Mouse (Mus musculus): ENCODE data around the gene Palld. TPM values are rescaled to one million over a fixed set of nuclear protein-coding genes. Genes with fewer than 3 reads are reported as not detected.

Gene Palld
- total and polyA plus RNA-seq, 2 experiments from 2014 or later, result 10.7 to 11.0 TPM

GRCm38 (mm10) chr8:61901028-61901717, 1.3 kb downstream of the Palld start:
- WGBS, result 31% methylated on average over 6 of the region's 6 CpGs
- H3K9me3 ChIP-seq (ENCODE audit: low read length), result no peaks in the 10 kb centered on the region
- no peak for ATAC-seq
- no peak for DNase-seq
- H3K36me3 ChIP-seq (ENCODE audit: insufficient read depth), result no peaks in the 10 kb centered on the region
- TF ChIP-seq CTCF (IDR thresholded peaks at IDR 0.05; ENCODE audit: low read depth), result no peak
- H3K4me1 ChIP-seq (ENCODE audit: insufficient read depth), result no peaks in the 10 kb centered on the region
- no peaks in the 10 kb centered on the region for H3K27me3 ChIP-seq (ENCODE audit: insufficient read depth, low read length)
- no peak overlapping the region for H3K4me2 ChIP-seq (ENCODE audit: low read depth)
- H3K9ac ChIP-seq, result no peak overlapping the region
- no peak overlapping the region for H3K27ac ChIP-seq (ENCODE audit: low read depth, low read length)
- no peak overlapping the region for H3K4me3 ChIP-seq (ENCODE audit: low read depth, low read length)

- Histone ChIP-seq H3K27ac (ENCODE audit: low read depth, low read length) (no peak overlapping the region), H3K27me3 (ENCODE audit: insufficient read depth, low read length) (no peaks in the 10 kb centered on the region), H3K4me3 (ENCODE audit: low read depth, low read length) (no peak overlapping the region), H3K4me1 (ENCODE audit: insufficient read depth) (no peaks in the 10 kb centered on the region), H3K9me3 (ENCODE audit: low read length) (no peaks in the 10 kb centered on the region), H3K36me3 (ENCODE audit: insufficient read depth) (no peaks in the 10 kb centered on the region), H3K4me2 (ENCODE audit: low read depth) (no peak overlapping the region), H3K9ac (no peak overlapping the region)
- 75% methylated on average over 1 of the region's 1 CpGs for WGBS
- no peak for DNase-seq
- ATAC-seq, result no peak
- no peak for TF ChIP-seq CTCF (IDR thresholded peaks at IDR 0.05; ENCODE audit: low read depth)
Measured at GRCm38 (mm10) chr8:61897402-61897801, 5.1 kb downstream of the Palld start.

GRCm38 (mm10) chr8:61896742-61897141, 5.7 kb downstream of the Palld start:
- H3K4me3 ChIP-seq (ENCODE audit: low read depth, low read length), result no peak overlapping the region
- no peak overlapping the region for H3K9ac ChIP-seq
- TF ChIP-seq CTCF (IDR thresholded peaks at IDR 0.05; ENCODE audit: low read depth), result no peak

GRCm38 (mm10) chr8:61894062-61894461, 8.4 kb downstream of the Palld start:
- H3K27me3 ChIP-seq (ENCODE audit: insufficient read depth, low read length), result no peaks in the 10 kb centered on the region
- peak; percentile 27; the same call in 1 of the 2 replicates for ATAC-seq
- 55% methylated on average over 2 of the region's 2 CpGs for WGBS

More at GRCm38 (mm10) chr8:61896742-61897141, 5.7 kb downstream of the Palld start:
- Histone ChIP-seq H3K36me3 (ENCODE audit: insufficient read depth) (no peaks in the 10 kb centered on the region), H3K27ac (ENCODE audit: low read depth, low read length) (no peak overlapping the region), H3K4me1 (ENCODE audit: insufficient read depth) (no peaks in the 10 kb centered on the region), H3K27me3 (ENCODE audit: insufficient read depth, low read length) (no peaks in the 10 kb centered on the region), H3K4me2 (ENCODE audit: low read depth) (no peak overlapping the region), H3K9me3 (ENCODE audit: low read length) (no peaks in the 10 kb centered on the region)
- 87% methylated on average over 1 of the region's 1 CpGs for WGBS
- DNase-seq (no peak), ATAC-seq (no peak)

GRCm38 (mm10) chr8:61877607-61878006, 24.9 kb downstream of the Palld start:
- no peak overlapping the region for H3K4me3 ChIP-seq (ENCODE audit: low read depth, low read length)
- H3K9me3 ChIP-seq (ENCODE audit: low read length), result no peaks in the 10 kb centered on the region
- no peak overlapping the region for H3K27ac ChIP-seq (ENCODE audit: low read depth, low read length)
- H3K9ac ChIP-seq, result no peak overlapping the region
- H3K27me3 ChIP-seq (ENCODE audit: insufficient read depth, low read length), result no peaks in the 10 kb centered on the region
- no peaks in the 10 kb centered on the region for H3K36me3 ChIP-seq (ENCODE audit: insufficient read depth)
- no peak for ATAC-seq
- no peaks in the 10 kb centered on the region for H3K4me1 ChIP-seq (ENCODE audit: insufficient read depth)
- DNase-seq, result no peak
- TF ChIP-seq CTCF (IDR thresholded peaks at IDR 0.05; ENCODE audit: low read depth), result no peak
- H3K4me2 ChIP-seq (ENCODE audit: low read depth), result no peak overlapping the region
- WGBS, result 83% methylated on average over 7 of the region's 7 CpGs

More at GRCm38 (mm10) chr8:61894062-61894461, 8.4 kb downstream of the Palld start:
- H3K9me3 ChIP-seq (ENCODE audit: low read length), result no peaks in the 10 kb centered on the region
- H3K4me1 ChIP-seq (ENCODE audit: insufficient read depth), result no peaks in the 10 kb centered on the region
- no peaks in the 10 kb centered on the region for H3K36me3 ChIP-seq (ENCODE audit: insufficient read depth)
- H3K4me2 ChIP-seq (ENCODE audit: low read depth), result no peak overlapping the region
- H3K4me3 ChIP-seq (ENCODE audit: low read depth, low read length), result no peak overlapping the region
- no peak overlapping the region for H3K9ac ChIP-seq
- H3K27ac ChIP-seq (ENCODE audit: low read depth, low read length), result no peak overlapping the region
- peak; percentile 60 for DNase-seq
- peak; percentile 67 for TF ChIP-seq CTCF (IDR thresholded peaks at IDR 0.05; ENCODE audit: low read depth)

GRCm38 (mm10) chr8:61875290-61875689, 27.2 kb downstream of the Palld start:
- Histone ChIP-seq H3K27ac (ENCODE audit: low read depth, low read length) (no peak overlapping the region), H3K36me3 (ENCODE audit: insufficient read depth) (no peaks in the 10 kb centered on the region), H3K4me3 (ENCODE audit: low read depth, low read length) (no peak overlapping the region), H3K27me3 (ENCODE audit: insufficient read depth, low read length) (no peaks in the 10 kb centered on the region), H3K9me3 (ENCODE audit: low read length) (no peaks in the 10 kb centered on the region), H3K4me2 (ENCODE audit: low read depth) (no peak overlapping the region), H3K4me1 (ENCODE audit: insufficient read depth) (no peaks in the 10 kb centered on the region), H3K9ac (no peak overlapping the region)
- WGBS, result 10% methylated on average over 5 of the region's 5 CpGs
- peak; percentile 81 for TF ChIP-seq CTCF (IDR thresholded peaks at IDR 0.05; ENCODE audit: low read depth)
- ATAC-seq, result peak; percentile 89
- peak; percentile 87 for DNase-seq

GRCm38 (mm10) chr8:61873994-61874393, 28.5 kb downstream of the Palld start:
- ATAC-seq, result no peak
- H3K4me2 ChIP-seq (ENCODE audit: low read depth), result no peak overlapping the region
- no peak overlapping the region for H3K9ac ChIP-seq
- no peaks in the 10 kb centered on the region for H3K9me3 ChIP-seq (ENCODE audit: low read length)
- no peak overlapping the region for H3K27ac ChIP-seq (ENCODE audit: low read depth, low read length)
- H3K4me1 ChIP-seq (ENCODE audit: insufficient read depth), result no peaks in the 10 kb centered on the region
- DNase-seq, result no peak
- H3K36me3 ChIP-seq (ENCODE audit: insufficient read depth), result no peaks in the 10 kb centered on the region
- 0 out of 2 replicates have a peak, but pooled peaks have one; percentile 4 for TF ChIP-seq CTCF (IDR thresholded peaks at IDR 0.05; ENCODE audit: low read depth)
- no peak overlapping the region for H3K4me3 ChIP-seq (ENCODE audit: low read depth, low read length)
- no peaks in the 10 kb centered on the region for H3K27me3 ChIP-seq (ENCODE audit: insufficient read depth, low read length)
- WGBS, result 42% methylated on average over 9 of the region's 9 CpGs
